Mouse (Mus musculus): ENCODE data around the gene Mical2. TPM values are rescaled to one million over a fixed set of nuclear protein-coding genes. Genes with fewer than 3 reads are reported as not detected.

Mical2 gene
- total and polyA plus RNA-seq, 3 experiments: not detected

Other genes starting within 250 kb of the Mical2 start
- gene Usp47, start 202.4 kb upstream of the Mical2 start, total RNA-seq (2012; rRNA removed): 35.0 and 38.9 TPM in 2 replicates
- 35.8 and 42.5 TPM in 2 replicates for gene Usp47, start 202.4 kb upstream of the Mical2 start, total RNA-seq (2014; rRNA removed)
- gene Usp47, start 202.4 kb upstream of the Mical2 start, polyA plus RNA-seq (2012; ENCODE audit: insufficient read length, low read depth): 36.6 and 36.8 TPM in 2 replicates
- 0.38 and 0.59 TPM in 2 replicates for gene Dkk3, start 66.8 kb upstream of the Mical2 start, total RNA-seq (2012; rRNA removed)
- 0.55 and 0.62 TPM in 2 replicates for gene Dkk3, start 66.8 kb upstream of the Mical2 start, total RNA-seq (2014; rRNA removed)
- 0.48 and 0.54 TPM in 2 replicates for gene Dkk3, start 66.8 kb upstream of the Mical2 start, polyA plus RNA-seq (2012; ENCODE audit: insufficient read length, low read depth)
- gene Parva, start 201.6 kb downstream of the Mical2 start, total RNA-seq (2012; rRNA removed): 0.08 TPM in 1 of 2 replicates, not detected in the other
- 0.15 and 0.24 TPM in 2 replicates for gene Parva, start 201.6 kb downstream of the Mical2 start, total RNA-seq (2014; rRNA removed)
- gene Parva, start 201.6 kb downstream of the Mical2 start, polyA plus RNA-seq (2012; ENCODE audit: insufficient read length, low read depth): 0.89 and 1.1 TPM in 2 replicates

Measured in CH12.LX (cell line).